Mouse (Mus musculus) 3T3-L1 (cell line): ENCODE measurements at regions not wholly inside any gene's neighbourhood (a gene's known extent, or its start where the extent isn't known, plus 50 kb on each side); places are given as distances from the start of the nearest gene placed in this dataset.

Experiments used
- DNase-seq: peaks from one replicate; pipeline ENCODE4 v3.0.0-alpha.2; 2015; ENCODE audit warnings: low read depth, low spot score

DNA sequence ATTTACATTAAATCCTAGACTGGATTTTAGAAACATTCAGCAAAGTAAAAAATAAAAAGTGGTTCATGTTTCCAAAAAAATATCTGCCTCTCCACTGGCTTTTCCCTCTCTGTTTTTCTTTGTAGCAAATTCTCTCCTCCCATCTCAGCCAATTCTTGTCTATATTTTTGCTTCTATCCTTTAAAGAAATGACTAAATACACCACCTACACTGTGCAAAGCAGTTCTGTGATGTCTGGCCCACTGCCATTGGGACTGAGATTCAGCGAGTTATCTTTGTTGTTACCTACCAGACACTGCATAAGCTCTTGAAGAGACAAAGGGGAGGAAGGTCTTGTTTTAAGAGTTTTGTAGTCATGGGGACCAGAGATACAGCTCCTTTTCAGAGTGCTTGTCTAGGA is 835.8 kb upstream of the Klhl29 start:
- DNase-seq = no peak

DNA sequence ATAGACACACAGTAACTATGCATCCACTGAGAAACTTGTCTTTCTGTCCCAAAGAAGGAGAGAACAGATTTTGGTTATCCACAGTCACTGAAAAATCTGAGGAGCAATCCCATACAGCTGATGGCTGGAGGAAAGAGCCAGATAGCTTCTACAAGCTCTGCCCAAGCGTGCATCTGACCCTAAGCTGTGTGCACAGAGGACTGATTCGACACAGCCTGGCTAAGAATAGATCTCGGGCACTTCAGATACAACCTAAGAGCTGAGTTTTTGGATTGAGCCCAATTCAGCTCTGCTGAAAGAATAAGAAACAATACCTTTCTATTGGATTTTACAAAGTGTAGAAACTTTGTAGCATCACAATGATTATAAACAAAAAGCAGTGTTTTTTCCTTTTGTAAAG is 813.8 kb upstream of the Klhl29 start:
- DNase-seq = no peak

DNA sequence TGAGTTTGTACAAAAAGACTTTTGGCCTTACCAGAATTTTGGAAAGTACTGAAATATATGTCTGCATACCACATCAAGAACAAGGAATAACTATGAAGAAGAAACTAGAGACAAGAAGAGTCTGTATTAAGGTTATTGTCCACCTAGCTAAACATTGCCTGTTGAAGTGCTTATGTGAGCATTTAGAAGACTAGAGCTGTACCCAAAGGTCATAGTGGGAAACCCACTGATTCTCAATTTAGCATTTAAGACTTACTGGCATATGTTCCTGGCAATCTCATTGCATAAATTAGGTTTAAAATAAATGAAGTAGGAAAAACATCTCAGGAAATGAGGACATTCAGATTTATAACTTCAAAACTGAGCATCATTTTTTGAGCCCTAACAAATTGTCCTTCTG is 793.3 kb upstream of the Klhl29 start:
- DNase-seq = no peak

DNA sequence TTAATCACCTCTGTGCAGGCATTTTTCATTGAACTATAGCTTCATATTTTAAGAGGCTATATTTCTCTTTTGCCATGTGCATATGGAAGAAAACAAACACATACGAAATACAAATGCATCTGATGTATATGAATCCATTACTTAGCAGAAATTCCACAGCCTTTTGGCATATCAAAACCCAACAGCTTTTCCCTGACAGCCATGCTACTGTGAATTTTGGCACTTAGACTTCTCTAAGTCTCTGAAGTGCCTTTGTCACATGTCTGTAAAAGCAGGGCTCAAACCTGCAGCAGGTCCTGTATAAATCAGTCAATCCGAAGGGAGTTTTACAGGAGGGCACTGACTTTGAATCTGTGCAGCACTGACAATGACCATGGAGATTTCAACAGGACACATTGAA is 778.8 kb upstream of the Klhl29 start:
- no peak for DNase-seq

DNA sequence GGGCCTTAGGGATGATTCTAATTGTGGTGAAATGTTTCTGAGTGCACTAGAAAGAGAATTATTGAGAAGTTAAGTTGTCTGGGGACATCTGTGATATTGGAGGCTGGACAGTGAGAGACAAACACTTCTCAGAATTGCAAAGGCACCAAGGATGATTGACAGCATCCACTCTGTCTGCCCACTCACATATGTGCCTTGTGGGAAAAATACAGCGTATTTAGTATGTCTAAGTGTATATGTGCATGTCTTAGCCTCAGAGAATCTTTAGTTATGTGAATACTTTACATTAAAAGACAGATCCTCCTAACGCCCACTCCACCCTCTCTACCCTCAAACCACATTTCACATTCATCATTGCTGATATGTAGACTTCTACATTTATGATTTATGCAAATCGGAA is 776.0 kb upstream of the Klhl29 start:
- DNase-seq = no peak

DNA sequence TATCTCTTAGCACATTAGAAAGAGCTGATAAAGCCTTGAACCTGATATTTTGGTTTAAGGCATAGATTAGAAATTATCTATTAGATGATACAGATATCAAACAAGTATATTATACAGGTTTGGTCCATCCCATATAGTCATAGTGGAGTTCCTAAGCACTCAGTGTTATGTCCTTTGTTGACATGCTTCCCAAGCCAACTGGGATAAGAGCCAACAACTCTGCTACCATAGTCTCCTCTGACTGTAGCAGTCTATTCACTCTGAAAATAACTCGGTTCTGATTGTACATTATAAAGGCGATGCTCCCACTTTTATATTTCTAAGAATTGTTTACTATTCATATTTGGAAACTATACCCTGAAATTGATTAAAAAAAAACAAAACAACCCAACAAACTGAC is 757.0 kb upstream of the Klhl29 start:
- no peak for DNase-seq

DNA sequence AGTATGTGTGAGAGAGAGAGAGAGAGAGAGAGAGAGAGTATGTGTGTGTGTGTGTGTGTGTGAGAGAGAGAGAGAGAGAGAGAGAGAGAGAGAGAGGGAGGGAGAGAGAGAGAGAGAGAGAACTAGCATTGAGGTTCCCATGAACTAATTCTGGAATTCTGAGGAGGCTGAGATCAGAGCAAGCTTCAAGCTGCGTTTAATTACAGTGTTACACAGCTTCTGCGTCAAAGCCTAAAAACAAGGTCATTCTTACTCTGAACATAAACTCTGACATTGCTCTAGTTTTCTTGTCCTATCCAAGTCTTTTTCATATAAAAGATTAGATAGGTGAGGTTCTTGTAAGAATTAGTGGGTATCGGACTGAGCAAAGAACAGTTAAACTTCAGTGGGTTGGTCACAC is 744.1 kb upstream of the Klhl29 start:
- no peak for DNase-seq

DNA sequence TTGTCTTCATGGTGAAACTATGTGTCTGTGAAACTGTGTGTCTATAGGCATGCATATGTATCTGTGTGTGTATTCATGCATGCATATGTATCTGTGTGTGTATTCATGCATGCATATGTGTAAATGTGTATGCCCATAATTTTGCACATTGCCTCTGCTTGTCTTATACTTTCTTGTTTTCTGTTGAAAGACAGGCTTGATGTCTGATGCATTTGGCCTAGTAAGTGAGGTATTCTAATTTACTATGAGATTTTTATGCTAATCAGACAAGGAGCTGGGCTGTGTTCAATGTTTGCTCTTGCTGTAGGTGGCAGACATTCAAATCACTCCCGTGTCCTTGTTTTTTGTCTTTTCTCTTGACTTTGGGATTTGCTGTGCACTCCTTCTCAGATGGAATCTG is 739.8 kb upstream of the Klhl29 start:
- DNase-seq = no peak

DNA sequence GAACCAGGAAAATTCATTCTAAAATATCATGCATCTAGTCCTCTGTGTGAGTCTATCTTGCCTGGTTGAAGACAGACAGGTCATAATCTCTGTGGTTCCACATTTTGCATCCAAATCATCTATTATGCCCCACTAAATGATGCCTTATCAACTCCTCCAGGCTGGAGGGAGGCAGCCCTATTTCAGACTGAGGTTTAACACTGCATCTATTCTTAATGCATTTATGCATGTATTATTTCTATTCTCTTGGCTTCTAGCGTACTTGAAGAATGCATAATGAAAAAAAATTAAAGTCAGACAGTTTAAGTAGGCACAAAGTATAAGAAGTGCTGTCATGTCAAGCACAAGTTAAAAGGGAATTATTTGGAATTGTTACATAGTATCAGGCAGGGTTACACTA is 721.8 kb upstream of the Klhl29 start:
- DNase-seq = no peak

DNA sequence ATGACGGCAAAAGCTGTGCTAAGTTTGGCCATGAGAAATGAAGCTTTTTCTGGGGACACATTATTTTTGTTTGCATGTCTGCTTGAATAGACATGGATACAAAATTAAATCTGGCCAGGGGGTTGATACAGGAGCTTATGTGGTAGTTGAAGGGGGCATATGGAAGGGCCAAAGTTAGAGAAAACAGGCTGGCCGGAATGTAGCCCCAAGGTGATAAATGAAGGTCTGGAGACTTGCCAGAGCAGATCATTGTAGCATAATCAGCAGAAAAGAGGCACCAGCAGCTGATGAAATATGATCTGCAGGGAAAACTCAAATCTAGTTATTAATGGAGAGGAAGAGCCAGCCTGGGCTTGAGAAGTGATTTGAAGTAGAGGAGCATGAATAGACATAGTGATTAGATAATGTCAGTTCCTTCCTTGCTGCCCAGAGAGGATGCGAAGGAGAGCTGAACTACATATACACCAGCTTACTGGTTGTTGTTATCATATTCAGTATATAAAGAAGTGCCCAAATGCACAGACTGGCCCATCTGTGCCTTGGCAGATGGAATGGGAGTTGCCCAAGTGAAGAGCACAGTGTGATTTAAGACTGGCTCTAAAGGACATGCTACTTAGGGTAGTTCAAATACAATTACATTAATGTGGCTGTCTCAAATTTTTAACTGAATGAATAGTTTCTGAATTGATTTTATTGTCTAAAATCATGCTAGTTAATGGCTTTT is 712.3 kb upstream of the Klhl29 start:
- DNase-seq = no peak

DNA sequence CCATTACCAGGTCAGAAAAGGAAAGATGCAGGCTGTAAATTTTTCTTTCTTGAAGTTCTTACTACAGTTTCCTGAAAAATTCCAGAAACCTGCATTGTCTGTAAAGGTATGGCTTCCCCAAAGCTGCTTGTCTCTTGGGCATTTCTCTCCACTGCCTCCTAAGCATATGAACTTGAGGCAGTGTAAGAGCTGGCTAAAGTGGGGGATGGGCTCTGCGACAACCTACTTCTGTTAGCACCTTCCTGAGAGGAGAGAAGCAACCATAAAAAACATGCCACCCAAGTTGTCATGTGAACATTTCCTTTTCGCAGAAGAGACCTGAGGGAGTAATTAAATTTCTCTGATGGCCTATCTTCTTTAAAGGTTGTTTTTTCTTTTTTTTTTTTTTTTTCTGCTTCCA is 711.6 kb upstream of the Klhl29 start:
- DNase-seq = no peak

DNA sequence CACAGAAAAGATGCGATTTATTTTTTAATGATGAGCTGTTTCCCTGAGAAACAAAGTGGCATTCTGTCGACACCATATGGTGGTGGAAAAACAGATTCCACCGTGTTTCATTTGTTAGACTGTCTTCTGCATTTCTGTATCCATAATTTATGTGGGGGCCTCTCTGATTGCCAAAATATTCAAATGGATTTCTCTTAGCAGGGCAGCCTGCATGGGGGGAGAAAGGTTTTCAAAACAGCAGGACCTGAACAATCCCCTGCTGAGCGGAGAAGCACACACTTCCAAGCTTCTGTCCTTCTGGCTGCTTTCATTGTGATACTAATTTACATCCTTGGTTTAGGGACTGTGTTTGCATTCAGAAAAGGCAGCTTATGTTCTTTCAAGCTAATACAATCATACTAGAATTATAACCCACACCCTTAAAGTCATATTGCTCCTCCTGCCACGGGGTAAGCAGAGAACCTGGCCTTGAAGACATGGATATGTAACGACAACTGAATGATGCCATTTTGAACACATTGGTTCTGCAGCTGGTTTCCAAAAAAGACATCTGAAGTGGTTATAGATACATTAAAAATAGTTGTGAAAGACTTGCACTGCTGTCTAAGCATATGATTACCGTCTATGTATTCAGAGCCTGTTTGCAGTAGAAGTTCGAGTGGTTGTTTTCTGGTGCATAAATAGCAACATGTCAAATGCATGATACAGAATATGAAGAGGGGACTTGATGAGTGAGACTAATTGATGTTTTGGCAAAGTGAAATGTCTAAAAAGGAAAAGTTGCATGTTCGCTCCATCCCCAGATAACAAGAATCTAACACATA is 671.6 kb upstream of the Klhl29 start:
- no peak for DNase-seq

DNA sequence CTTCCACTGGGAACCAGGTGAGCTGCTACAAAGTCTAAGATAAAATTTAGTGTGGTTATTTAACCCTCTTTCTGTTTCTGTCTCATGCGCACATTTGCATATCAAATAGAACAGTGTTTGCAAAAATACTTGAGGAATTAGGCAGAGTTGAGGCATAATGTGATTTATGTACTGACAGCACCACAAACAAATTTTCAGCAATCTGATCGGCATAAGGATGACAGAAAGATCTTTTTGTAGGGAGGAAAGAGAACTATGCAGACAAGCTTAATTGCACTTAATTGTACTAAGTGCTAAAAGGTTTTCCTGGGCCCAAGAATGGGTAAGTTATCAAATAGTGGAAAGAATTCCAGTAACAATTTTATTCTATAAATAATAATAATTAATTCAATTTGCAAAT is 670.6 kb upstream of the Klhl29 start:
- no peak for DNase-seq

DNA sequence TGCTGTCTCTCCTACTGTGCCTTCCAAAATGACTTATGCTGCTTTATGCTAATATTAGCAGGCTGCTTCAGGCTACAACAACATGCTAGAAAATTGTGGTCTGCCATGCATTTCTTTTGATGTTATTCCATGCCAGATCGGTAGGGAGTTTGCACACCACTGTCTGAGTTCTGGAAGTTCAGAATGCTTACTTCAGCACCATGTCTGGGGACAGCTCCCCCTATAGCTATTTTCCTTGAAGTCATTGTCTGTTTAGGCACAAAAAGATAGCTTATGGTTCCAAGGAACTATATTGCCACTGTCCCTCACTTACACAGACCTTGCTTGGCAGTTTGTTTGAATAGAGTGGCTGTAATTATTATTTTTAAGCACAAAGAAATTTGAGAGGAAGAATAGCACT is 666.8 kb upstream of the Klhl29 start:
- DNase-seq = peak; percentile 16

DNA sequence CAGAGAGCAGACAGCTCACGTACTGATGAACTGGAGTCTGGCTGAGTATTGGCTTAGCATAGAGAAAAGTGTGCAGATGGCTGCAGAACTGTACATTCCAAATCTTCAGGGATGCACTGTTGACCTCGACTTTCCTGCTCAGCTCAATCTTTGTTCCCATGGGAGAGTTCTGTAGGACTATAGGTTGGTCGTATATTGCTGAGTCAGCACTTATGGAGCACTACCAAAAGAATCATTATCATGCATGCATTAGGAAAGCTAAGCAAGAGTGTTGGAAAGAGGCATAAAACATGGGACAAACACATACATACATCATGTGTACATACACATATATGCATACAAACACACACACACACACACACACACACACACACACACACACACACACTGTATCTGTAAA is 648.6 kb upstream of the Klhl29 start:
- no peak for DNase-seq

DNA sequence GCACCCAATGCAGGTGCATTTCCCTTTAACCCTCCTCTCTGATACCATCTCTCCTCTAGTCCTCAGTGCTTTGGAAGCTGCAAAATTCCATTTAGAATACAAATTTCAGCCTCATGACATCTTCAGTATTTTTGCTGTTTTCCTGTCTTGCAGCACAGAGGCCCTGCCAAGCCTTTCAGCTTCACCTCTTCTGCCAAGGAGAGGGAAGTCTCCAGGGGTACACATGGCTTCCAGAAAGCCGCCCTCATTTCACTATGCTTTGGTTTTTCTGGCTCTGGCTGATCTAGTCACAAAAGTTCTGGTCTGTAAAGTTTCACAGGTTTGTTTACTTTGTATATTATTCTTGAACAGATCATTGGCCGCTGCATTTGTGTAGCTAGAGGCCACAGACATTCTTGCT is 647.0 kb upstream of the Klhl29 start:
- no peak for DNase-seq

DNA sequence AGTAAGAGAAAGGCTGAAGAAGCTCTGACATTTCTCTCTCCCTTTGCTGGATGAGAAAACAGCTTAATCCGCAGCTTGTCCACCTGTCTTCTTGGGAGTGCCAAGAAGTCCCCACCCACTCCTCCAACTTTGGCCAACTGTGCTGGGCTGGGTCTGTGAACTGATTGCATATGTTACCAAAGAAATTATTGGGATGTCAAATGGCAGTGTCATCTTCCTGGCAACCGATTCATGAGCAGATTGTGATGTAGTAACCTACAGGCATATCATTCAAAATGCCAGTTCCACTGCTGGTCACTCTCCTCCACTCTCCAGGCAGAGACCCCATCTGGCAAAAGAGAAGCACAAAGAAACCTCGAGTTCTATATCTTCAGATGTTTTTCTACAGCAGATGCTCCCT is 625.5 kb upstream of the Klhl29 start:
- no peak for DNase-seq

DNA sequence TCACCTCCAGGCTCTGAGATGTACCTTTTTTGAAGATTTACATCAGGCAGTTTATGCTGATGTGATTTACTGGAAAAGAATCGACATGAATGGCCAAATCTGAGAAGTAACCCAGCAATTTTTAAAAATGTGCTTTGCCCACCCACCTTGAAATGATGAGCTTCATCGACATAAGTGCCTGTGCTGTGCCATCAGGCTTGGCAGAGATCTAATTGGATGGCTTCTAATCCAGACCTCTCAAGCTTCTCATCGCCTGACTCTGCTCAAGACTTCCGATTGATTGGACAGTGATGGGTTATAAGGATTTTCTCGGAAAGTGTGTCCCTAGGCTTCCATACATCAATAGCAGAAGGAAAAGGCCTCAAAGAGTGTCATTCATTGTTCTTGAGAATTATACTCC is 621.9 kb upstream of the Klhl29 start:
- no peak for DNase-seq

DNA sequence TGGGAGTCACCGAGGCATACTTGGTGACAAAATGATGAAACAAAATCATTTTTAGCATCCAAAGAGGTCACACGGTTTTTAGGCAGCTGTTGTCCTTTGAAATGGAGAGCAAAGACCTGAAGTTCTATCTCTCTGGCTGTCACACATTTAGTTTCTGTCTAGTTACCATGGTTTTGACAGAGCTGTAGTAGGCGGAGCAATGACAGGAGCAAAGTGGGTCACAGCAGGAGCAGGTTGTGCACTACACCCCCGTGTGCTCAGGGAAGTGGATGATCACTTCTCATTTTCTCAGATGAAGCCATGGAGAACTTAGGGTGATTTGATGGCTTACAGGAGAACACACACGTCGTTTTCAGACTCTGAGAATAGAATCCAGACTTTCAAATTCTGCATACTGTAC is 621.2 kb upstream of the Klhl29 start:
- no peak for DNase-seq

DNA sequence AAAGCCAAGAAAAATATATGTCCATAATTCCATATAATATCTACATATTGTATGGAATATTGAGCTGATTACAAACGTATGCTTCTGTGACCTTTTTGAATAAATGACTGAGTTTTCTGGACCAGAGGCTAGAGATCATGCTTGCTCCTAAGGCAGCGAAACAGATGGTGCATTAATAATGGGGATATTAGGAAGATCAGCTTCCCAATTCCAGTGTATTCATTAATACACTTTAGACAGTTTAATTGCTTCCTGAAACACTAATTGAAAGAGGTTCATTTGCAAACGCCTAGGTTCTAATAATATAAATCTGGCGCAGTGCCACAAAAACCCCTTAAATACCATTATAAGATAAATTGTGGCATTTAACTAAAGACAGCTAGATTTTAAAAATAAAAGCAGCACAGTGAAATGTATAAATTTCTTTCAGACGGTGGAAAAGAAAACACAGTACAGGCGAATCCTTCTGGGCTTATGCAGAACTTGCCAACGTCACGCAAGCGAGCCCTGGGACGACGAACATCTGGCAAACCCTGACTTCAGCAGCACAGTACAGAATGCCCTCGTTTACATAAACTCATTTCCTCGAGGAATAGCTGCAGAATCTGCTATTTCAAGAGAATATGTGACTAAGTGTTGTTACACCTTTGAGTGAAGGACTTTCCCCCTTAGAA is 608.6 kb upstream of the Klhl29 start:
- DNase-seq = no peak

DNA sequence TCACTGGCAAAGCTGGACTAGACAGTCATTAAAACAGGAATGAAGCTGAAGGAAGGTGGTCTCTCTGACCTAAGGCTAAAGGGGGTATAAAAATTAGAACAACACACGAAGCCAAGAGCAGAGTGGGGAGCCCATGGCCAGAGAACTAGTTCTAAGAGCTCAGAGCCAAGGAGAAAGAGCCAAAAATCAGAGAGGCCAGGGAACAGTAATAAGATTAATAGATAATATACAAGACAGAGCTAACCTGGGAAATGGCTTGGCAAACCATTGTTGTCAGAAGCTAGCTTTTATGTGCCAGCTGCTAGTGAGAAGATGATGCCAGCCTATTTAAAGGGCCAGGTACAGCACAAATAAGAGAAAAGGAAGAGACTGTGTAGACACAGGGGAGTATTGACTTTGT is 606.6 kb upstream of the Klhl29 start:
- DNase-seq = no peak

DNA sequence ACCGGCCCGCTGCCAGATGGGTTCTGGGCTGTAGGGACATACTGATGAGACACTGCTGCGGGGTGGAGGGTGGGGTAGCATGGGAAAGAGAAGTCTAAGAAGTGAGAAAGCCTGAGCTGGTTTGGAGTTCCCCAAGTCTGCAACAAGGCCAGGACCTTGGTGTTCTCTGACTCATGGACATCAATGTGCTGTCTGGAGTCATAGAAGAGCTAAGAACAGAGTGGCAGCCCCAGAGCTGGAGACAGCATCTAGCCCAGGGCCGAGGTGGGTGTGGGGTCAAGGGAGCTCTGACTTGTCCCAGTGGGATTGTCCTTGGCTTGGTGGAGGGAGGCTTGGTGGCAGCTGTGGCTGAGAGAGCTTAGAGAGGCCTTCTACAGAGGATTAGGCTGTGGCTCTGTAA is 600.4 kb upstream of the Klhl29 start:
- DNase-seq = no peak

DNA sequence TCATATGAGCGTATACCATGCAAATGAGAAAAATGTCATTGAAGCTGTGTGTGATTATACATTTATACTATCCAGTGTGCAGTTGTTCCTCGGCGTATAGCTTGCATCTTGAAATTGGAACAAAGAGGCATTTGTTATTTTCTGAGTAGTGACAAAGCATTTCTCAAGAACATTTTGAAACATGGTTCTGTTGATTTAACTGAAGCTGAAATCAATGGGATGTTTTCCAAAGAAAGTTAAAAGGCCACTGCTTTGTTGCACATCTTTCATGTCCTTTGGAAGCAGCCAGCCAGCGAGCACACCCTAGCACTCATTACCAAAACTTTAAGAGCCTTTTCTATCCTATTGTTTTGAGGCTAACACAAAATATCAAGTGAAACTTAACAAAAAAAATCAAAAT is 594.1 kb upstream of the Klhl29 start:
- no peak for DNase-seq
